Mouse (Mus musculus) cortical plate, adult 2 months (tissue): ENCODE data around the gene Map3k13.

Experiments
- CTCF ChIP-seq: fragments of 200-500 bp; IDR thresholded peaks from 2 replicates; pipeline ENCODE4 v1.5.1; 2011; ENCODE audit warnings: mild to moderate bottlenecking, control low read depth, low read length; ENCODE audit not compliant: insufficient read depth; ENCODE audit errors: extremely low read depth
- POLR2A ChIP-seq: fragments of 200-500 bp; IDR thresholded peaks from 2 replicates; pipeline ENCODE4 v1.6.1; 2011; ENCODE audit warnings: mild to moderate bottlenecking, low read length, control low read depth; ENCODE audit not compliant: insufficient read depth; ENCODE audit errors: extremely low read depth

DNA sequence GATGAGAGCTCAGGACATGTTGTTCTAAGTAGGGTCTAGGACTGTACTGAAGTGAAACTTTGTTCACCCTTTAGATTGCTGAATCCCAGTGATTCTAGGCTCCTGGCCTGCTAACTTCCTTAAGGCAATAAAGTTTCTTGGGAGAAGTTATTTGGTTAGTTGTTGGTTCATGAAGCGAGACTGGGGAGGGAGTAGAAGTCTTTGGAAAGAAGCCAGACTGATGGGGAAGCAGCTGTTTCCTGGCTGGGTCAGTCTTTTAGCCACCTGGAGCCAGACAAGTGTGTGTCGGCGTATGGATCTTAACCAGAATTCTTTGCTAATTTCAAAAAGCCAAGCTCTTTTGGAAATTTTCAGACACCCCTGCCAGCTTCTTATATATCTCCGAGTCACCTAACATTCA is 33.0 kb downstream of the Map3k13 start:
- TF ChIP-seq CTCF (no peak), POLR2A (no peak)
